Mouse (Mus musculus): ENCODE measurements around the gene Otulinl. TPM values are rescaled to one million over a fixed set of nuclear protein-coding genes. Genes with fewer than 3 reads are reported as not detected.

The Otulinl gene
- polyA plus RNA-seq, 1 experiment from 2014 or later: 26.5 TPM

GRCm38 (mm10) chr15:27677801-27678200, 3.6 kb downstream of the Otulinl start:
- Histone ChIP-seq H3K27ac (no peak overlapping the region), H3K4me3 (replicated peaks) (no peak overlapping the region), H3K9ac (no peak overlapping the region), H3K4me2 (no peak overlapping the region), H3K27me3 (no peaks in the 10 kb centered on the region), H3K36me3 (no peaks in the 10 kb centered on the region), H3K9me3 (replicated peaks) (no peaks in the 10 kb centered on the region), H3K4me1 (peaks cover 27% of the 10 kb centered on the region)
- ATAC-seq (replicated peaks; ENCODE audit: low FRiP score): no peak
- WGBS: 89% methylated on average over 6 of the region's 6 CpGs

- H3K4me2 ChIP-seq: no peak overlapping the region
- no peak overlapping the region for H3K9ac ChIP-seq
- no peak overlapping the region for H3K4me3 ChIP-seq (replicated peaks)
- 67% methylated on average over 9 of the region's 9 CpGs for WGBS
- H3K9me3 ChIP-seq (replicated peaks): no peaks in the 10 kb centered on the region
- peaks cover 19% of the 10 kb centered on the region for H3K4me1 ChIP-seq
- H3K36me3 ChIP-seq: no peaks in the 10 kb centered on the region
- no peak for ATAC-seq (replicated peaks; ENCODE audit: low FRiP score)
- no peak overlapping the region for H3K27ac ChIP-seq
- H3K27me3 ChIP-seq: no peaks in the 10 kb centered on the region
These were observed 5.2 kb downstream of the Otulinl start for GRCm38 (mm10) chr15:27676211-27676610.

- Histone ChIP-seq H3K4me1 (peaks cover 14% of the 10 kb centered on the region), H3K4me2 (no peak overlapping the region), H3K27me3 (no peaks in the 10 kb centered on the region), H3K36me3 (no peaks in the 10 kb centered on the region), H3K4me3 (replicated peaks) (no peak overlapping the region), H3K9me3 (replicated peaks) (no peaks in the 10 kb centered on the region), H3K9ac (no peak overlapping the region), H3K27ac (no peak overlapping the region)
- ATAC-seq (replicated peaks; ENCODE audit: low FRiP score): no peak
- 90% methylated on average over 7 of the region's 7 CpGs for WGBS
These were observed 6.3 kb downstream of the Otulinl start for GRCm38 (mm10) chr15:27675122-27675521.

- peaks cover 14% of the 10 kb centered on the region for H3K4me1 ChIP-seq
- no peak overlapping the region for H3K4me2 ChIP-seq
- no peak overlapping the region for H3K27ac ChIP-seq
- no peaks in the 10 kb centered on the region for H3K36me3 ChIP-seq
- H3K9me3 ChIP-seq (replicated peaks): no peaks in the 10 kb centered on the region
- no peak for ATAC-seq (replicated peaks; ENCODE audit: low FRiP score)
- 75% methylated on average over 6 of the region's 6 CpGs for WGBS
- H3K4me3 ChIP-seq (replicated peaks): no peak overlapping the region
- H3K9ac ChIP-seq: no peak overlapping the region
- H3K27me3 ChIP-seq: no peaks in the 10 kb centered on the region
These were observed 7.3 kb downstream of the Otulinl start for GRCm38 (mm10) chr15:27674041-27674440.

- 91% methylated on average over 6 of the region's 6 CpGs for WGBS
- no peaks in the 10 kb centered on the region for H3K27me3 ChIP-seq
- no peak overlapping the region for H3K9ac ChIP-seq
- H3K36me3 ChIP-seq: no peaks in the 10 kb centered on the region
- no peak overlapping the region for H3K4me3 ChIP-seq (replicated peaks)
- H3K27ac ChIP-seq: no peak overlapping the region
- no peaks in the 10 kb centered on the region for H3K9me3 ChIP-seq (replicated peaks)
- H3K4me2 ChIP-seq: no peak overlapping the region
- H3K4me1 ChIP-seq: peaks cover 10% of the 10 kb centered on the region
- ATAC-seq (replicated peaks; ENCODE audit: low FRiP score): no peak
These were observed 8.2 kb downstream of the Otulinl start for GRCm38 (mm10) chr15:27673151-27673550.

GRCm38 (mm10) chr15:27672259-27672658, 9.1 kb downstream of the Otulinl start:
- ATAC-seq (replicated peaks; ENCODE audit: low FRiP score): no peak
- WGBS: 75% methylated on average over 8 of the region's 8 CpGs
- H3K4me3 ChIP-seq (replicated peaks): no peak overlapping the region

GRCm38 (mm10) chr15:27671612-27672245, 9.7 kb downstream of the Otulinl start:
- no peak for ATAC-seq (replicated peaks; ENCODE audit: low FRiP score)
- 85% methylated on average over 10 of the region's 10 CpGs for WGBS
- Histone ChIP-seq H3K36me3 (no peaks in the 10 kb centered on the region), H3K9ac (no peak overlapping the region), H3K4me2 (no peak overlapping the region), H3K4me3 (replicated peaks) (no peak overlapping the region), H3K27ac (no peak overlapping the region), H3K4me1 (peaks cover 8% of the 10 kb centered on the region), H3K9me3 (replicated peaks) (no peaks in the 10 kb centered on the region), H3K27me3 (no peaks in the 10 kb centered on the region)

More at GRCm38 (mm10) chr15:27672259-27672658, 9.1 kb downstream of the Otulinl start:
- H3K36me3 ChIP-seq: no peaks in the 10 kb centered on the region
- H3K4me1 ChIP-seq: peaks cover 10% of the 10 kb centered on the region
- no peaks in the 10 kb centered on the region for H3K9me3 ChIP-seq (replicated peaks)
- H3K9ac ChIP-seq: no peak overlapping the region
- H3K4me2 ChIP-seq: no peak overlapping the region
- H3K27ac ChIP-seq: no peak overlapping the region
- no peaks in the 10 kb centered on the region for H3K27me3 ChIP-seq

GRCm38 (mm10) chr15:27670708-27671107, 10.7 kb downstream of the Otulinl start:
- Histone ChIP-seq H3K27ac (no peak overlapping the region), H3K4me3 (replicated peaks) (no peak overlapping the region), H3K36me3 (no peaks in the 10 kb centered on the region), H3K27me3 (no peaks in the 10 kb centered on the region), H3K4me2 (no peak overlapping the region), H3K9me3 (replicated peaks) (no peaks in the 10 kb centered on the region), H3K9ac (no peak overlapping the region), H3K4me1 (peaks cover 3% of the 10 kb centered on the region; the same call in 1 of the 2 replicates)
- no peak for ATAC-seq (replicated peaks; ENCODE audit: low FRiP score)
- 74% methylated on average over 8 of the region's 8 CpGs for WGBS

- no peak overlapping the region for H3K4me2 ChIP-seq
- H3K27ac ChIP-seq: no peak overlapping the region
- H3K36me3 ChIP-seq: no peaks in the 10 kb centered on the region
- WGBS: 77% methylated on average over 12 of the region's 12 CpGs
- no peaks in the 10 kb centered on the region for H3K27me3 ChIP-seq
- ATAC-seq (replicated peaks; ENCODE audit: low FRiP score): no peak
- H3K9ac ChIP-seq: no peak overlapping the region
- H3K9me3 ChIP-seq (replicated peaks): no peaks in the 10 kb centered on the region
- H3K4me1 ChIP-seq: peaks cover 7% of the 10 kb centered on the region
- H3K4me3 ChIP-seq (replicated peaks): no peak overlapping the region
These were observed 11.4 kb downstream of the Otulinl start for GRCm38 (mm10) chr15:27669931-27670411.

GRCm38 (mm10) chr15:27669276-27669675, 12.1 kb downstream of the Otulinl start:
- Histone ChIP-seq H3K36me3 (0 out of 2 replicates have a peak, but pooled peaks cover 2% of the 10 kb centered on the region), H3K27me3 (no peaks in the 10 kb centered on the region), H3K4me2 (no peak overlapping the region), H3K27ac (no peak overlapping the region), H3K9ac (no peak overlapping the region), H3K9me3 (replicated peaks) (no peaks in the 10 kb centered on the region), H3K4me1 (peaks cover 7% of the 10 kb centered on the region), H3K4me3 (replicated peaks) (no peak overlapping the region)
- WGBS: 77% methylated on average over 4 of the region's 4 CpGs
- no peak for ATAC-seq (replicated peaks; ENCODE audit: low FRiP score)

- peaks cover 10% of the 10 kb centered on the region; the same call in 1 of the 2 replicates for H3K36me3 ChIP-seq
- WGBS: 92% methylated on average over 7 of the region's 7 CpGs
- no peaks in the 10 kb centered on the region for H3K27me3 ChIP-seq
- peaks cover 7% of the 10 kb centered on the region for H3K4me1 ChIP-seq
- no peak overlapping the region for H3K4me2 ChIP-seq
- no peak overlapping the region for H3K9ac ChIP-seq
- H3K27ac ChIP-seq: no peak overlapping the region
- no peak for ATAC-seq (replicated peaks; ENCODE audit: low FRiP score)
- H3K9me3 ChIP-seq (replicated peaks): no peaks in the 10 kb centered on the region
- H3K4me3 ChIP-seq (replicated peaks): no peak overlapping the region
These were observed 12.8 kb downstream of the Otulinl start for GRCm38 (mm10) chr15:27668557-27668956.

- Histone ChIP-seq H3K27me3 (no peaks in the 10 kb centered on the region), H3K4me3 (replicated peaks) (no peak overlapping the region), H3K9me3 (replicated peaks) (no peaks in the 10 kb centered on the region), H3K27ac (no peak overlapping the region), H3K4me1 (peaks cover 7% of the 10 kb centered on the region), H3K4me2 (no peak overlapping the region), H3K9ac (no peak overlapping the region), H3K36me3 (peaks cover 10% of the 10 kb centered on the region; the same call in 1 of the 2 replicates)
- 90% methylated on average over 9 of the region's 9 CpGs for WGBS
- ATAC-seq (replicated peaks; ENCODE audit: low FRiP score): no peak
These were observed 13.3 kb downstream of the Otulinl start for GRCm38 (mm10) chr15:27668001-27668461.
